Mouse (Mus musculus): ENCODE measurements around the gene Fdxacb1. TPM values are rescaled to one million over a fixed set of nuclear protein-coding genes. Genes with fewer than 3 reads are reported as not detected.

Gene Fdxacb1
- polyA plus RNA-seq, 1 experiment from 2014 or later, result 12.5 TPM

DNA sequence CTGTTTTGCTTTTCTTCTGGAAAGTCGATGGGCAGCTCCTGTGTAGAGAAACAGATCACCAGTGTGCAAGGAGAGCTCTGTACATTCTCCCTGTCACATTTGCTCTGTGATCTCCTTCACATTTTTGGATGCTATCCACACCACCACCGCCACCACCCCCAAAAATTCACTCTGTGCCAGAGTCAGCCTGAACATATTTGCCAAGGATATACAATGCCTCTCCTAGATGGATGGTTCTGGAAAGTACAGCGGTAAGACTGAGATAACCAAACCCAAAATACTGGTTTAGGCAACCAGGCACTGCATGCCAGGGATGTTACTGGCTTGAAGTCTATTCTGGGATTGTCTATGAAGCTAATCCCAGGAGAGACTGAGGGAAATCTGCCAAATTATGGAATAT lies 25.8 kb upstream of the Fdxacb1 start:
- Histone ChIP-seq H3K9ac (replicated peaks; ENCODE audit: low read length) (no peak overlapping the region), H3K4me3 (replicated peaks; ENCODE audit: low read depth, low read length) (no peak overlapping the region), H3K27ac (replicated peaks; ENCODE audit: low read depth, low read length) (no peak overlapping the region), H3K36me3 (ENCODE audit: control insufficient read depth, insufficient read depth, low read length) (no peaks in the 10 kb centered on the region), H3K4me2 (ENCODE audit: low read length) (no peak overlapping the region), H3K4me1 (ENCODE audit: control insufficient read depth, insufficient read depth, low read length) (0 out of 2 replicates have a peak, but pooled peaks cover 13% of the 10 kb centered on the region), H3K9me3 (ENCODE audit: control insufficient read depth, low read length) (no peaks in the 10 kb centered on the region), H3K27me3 (ENCODE audit: control insufficient read depth, insufficient read depth, low read length) (peaks cover 3% of the 10 kb centered on the region; the same call in 1 of the 2 replicates)
- ATAC-seq (ENCODE audit: low FRiP score, low TSS enrichment) (no peak), DNase-seq (no peak)
- WGBS, result 85% methylated on average over 3 of the region's 3 CpGs

DNA sequence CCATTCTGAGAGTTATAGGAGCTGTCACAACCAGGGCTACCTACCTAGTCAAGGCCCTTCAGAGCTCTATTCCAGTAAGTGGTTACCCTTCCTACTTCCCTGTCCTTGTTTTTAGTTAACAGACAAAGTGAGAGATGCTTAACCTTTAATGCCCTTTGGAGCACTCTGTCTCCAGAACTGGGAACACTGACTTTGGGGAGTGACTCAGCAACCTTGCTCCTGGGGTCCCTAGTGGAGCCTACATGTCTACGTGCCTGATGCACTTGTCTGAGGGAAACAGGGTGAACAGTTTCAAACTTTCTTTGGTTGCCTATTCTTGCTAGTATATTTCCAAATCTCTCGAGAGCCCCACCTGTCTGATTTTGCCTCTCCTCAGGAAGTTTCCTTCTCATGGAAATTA lies 25.3 kb upstream of the Fdxacb1 start:
- H3K4me1 ChIP-seq (ENCODE audit: control insufficient read depth, insufficient read depth, low read length), result 0 out of 2 replicates have a peak, but pooled peaks cover 13% of the 10 kb centered on the region
- peaks cover 3% of the 10 kb centered on the region; the same call in 1 of the 2 replicates for H3K27me3 ChIP-seq (ENCODE audit: control insufficient read depth, insufficient read depth, low read length)
- 72% methylated on average over 2 of the region's 2 CpGs for WGBS
- H3K9ac ChIP-seq (replicated peaks; ENCODE audit: low read length), result no peak overlapping the region
- no peak overlapping the region for H3K4me2 ChIP-seq (ENCODE audit: low read length)
- no peak for ATAC-seq (ENCODE audit: low FRiP score, low TSS enrichment)
- no peaks in the 10 kb centered on the region for H3K9me3 ChIP-seq (ENCODE audit: control insufficient read depth, low read length)
- no peak overlapping the region for H3K4me3 ChIP-seq (replicated peaks; ENCODE audit: low read depth, low read length)
- H3K36me3 ChIP-seq (ENCODE audit: control insufficient read depth, insufficient read depth, low read length), result no peaks in the 10 kb centered on the region
- H3K27ac ChIP-seq (replicated peaks; ENCODE audit: low read depth, low read length), result no peak overlapping the region
- no peak for DNase-seq

DNA sequence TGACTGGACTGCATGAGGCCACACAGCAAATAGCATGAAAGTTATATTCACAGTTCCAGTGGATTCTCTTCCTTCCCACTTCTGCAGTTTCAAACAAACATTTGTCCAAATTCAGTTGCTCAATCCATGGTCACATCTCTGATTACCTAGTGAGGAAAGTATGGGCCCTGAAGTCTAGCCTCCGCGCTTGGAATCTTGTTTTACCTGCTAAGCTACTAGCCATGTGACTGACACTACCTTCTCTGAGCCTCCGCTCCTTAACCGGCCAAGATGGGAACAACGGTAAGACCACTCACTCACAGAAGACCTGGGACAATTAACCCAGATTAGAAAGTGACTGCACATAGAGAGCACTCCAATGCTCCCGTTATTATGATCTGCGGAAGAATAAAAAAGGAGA lies 22.2 kb upstream of the Fdxacb1 start:
- Histone ChIP-seq H3K36me3 (ENCODE audit: control insufficient read depth, insufficient read depth, low read length) (no peaks in the 10 kb centered on the region), H3K4me3 (replicated peaks; ENCODE audit: low read depth, low read length) (peak overlapping the region; percentile 30; the same call in 1 of the 2 replicates), H3K4me1 (ENCODE audit: control insufficient read depth, insufficient read depth, low read length) (0 out of 2 replicates have a peak, but pooled peaks cover 8% of the 10 kb centered on the region), H3K27me3 (ENCODE audit: control insufficient read depth, insufficient read depth, low read length) (peaks cover 3% of the 10 kb centered on the region; the same call in 1 of the 2 replicates), H3K9ac (replicated peaks; ENCODE audit: low read length) (0 out of 2 replicates have a peak overlapping the region, but pooled peaks have one; percentile 43), H3K27ac (replicated peaks; ENCODE audit: low read depth, low read length) (no peak overlapping the region), H3K4me2 (ENCODE audit: low read length) (peak overlapping the region; percentile 59), H3K9me3 (ENCODE audit: control insufficient read depth, low read length) (no peaks in the 10 kb centered on the region)
- ATAC-seq (ENCODE audit: low FRiP score, low TSS enrichment) (no peak), DNase-seq (no peak)
- 12% methylated on average over 7 of the region's 7 CpGs for whole genome bisulfite sequencing

DNA sequence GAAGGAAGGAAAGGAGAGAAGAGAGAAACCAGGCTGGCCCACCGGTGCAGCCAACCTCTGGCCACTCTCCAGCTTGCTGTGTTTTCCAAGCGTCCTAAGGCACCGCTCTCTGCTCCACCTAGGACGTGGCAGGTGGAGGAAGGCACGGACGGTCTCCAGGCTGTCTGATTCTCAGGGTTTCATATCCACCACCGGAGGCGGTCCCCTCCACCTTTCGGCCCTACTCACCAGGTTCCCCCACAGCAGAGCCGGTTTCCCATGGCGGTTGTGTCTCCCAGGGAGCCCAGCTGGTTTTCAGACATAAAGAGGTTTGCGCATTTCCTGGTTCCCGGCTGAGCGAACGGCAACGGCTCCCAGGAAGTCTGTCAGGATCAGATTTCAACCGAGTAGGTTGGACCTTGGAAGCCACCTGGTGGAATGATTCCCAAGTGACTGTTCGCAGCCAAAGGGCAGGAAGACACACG lies 21.8 kb upstream of the Fdxacb1 start, which contains the start of gene 2310030G06Rik:
TSS of gene 2310030G06Rik (minus strand) at position 323 of the 464 bp plus-strand sequence.
- H3K36me3 ChIP-seq (ENCODE audit: control insufficient read depth, insufficient read depth, low read length), result no peaks in the 10 kb centered on the region
- no peak for ATAC-seq (ENCODE audit: low FRiP score, low TSS enrichment)
- WGBS, result 1% methylated on average over 19 of the region's 19 CpGs
- 0 out of 2 replicates have a peak, but pooled peaks cover 8% of the 10 kb centered on the region for H3K4me1 ChIP-seq (ENCODE audit: control insufficient read depth, insufficient read depth, low read length)
- peak; percentile 46 for DNase-seq
- H3K9me3 ChIP-seq (ENCODE audit: control insufficient read depth, low read length), result no peaks in the 10 kb centered on the region
- peak within 1 kb of the TSS; percentile 30 for H3K4me3 ChIP-seq (replicated peaks; ENCODE audit: low read depth, low read length)
- peak within 1 kb of the TSS; percentile 59 for H3K4me2 ChIP-seq (ENCODE audit: low read length)
- H3K27me3 ChIP-seq (ENCODE audit: control insufficient read depth, insufficient read depth, low read length), result peaks cover 3% of the 10 kb centered on the region; the same call in 1 of the 2 replicates
- H3K27ac ChIP-seq (replicated peaks; ENCODE audit: low read depth, low read length), result no peak within 1 kb of the TSS
- peak within 1 kb of the TSS; percentile 43 for H3K9ac ChIP-seq (replicated peaks; ENCODE audit: low read length)

DNA sequence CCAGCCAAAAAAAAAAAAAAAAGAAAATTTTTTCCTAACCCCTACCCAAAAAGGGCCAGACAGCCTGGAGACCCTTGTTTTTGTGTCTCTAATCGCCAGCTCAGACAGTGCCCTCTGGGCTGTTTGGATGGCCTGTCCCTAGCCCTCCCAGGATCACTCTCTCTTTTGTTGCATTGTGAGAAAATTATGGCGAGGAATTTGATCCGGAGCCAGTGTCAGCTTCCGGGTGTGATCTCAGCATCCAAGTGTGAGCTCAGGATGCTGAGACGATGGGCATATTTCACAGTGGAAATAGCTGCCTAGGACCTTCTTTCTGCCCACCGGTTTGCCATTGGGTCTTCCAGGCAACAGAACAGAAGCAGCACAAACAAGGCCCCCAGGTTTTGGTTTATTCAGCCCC lies 17.3 kb upstream of the Fdxacb1 start:
- 0 out of 2 replicates have a peak, but pooled peaks cover 8% of the 10 kb centered on the region for H3K4me1 ChIP-seq (ENCODE audit: control insufficient read depth, insufficient read depth, low read length)
- no peak overlapping the region for H3K9ac ChIP-seq (replicated peaks; ENCODE audit: low read length)
- H3K4me2 ChIP-seq (ENCODE audit: low read length), result no peak overlapping the region
- DNase-seq (no peak), ATAC-seq (ENCODE audit: low FRiP score, low TSS enrichment) (no peak)
- H3K27ac ChIP-seq (replicated peaks; ENCODE audit: low read depth, low read length), result no peak overlapping the region
- H3K36me3 ChIP-seq (ENCODE audit: control insufficient read depth, insufficient read depth, low read length), result no peaks in the 10 kb centered on the region
- H3K9me3 ChIP-seq (ENCODE audit: control insufficient read depth, low read length), result no peaks in the 10 kb centered on the region
- H3K27me3 ChIP-seq (ENCODE audit: control insufficient read depth, insufficient read depth, low read length), result no peaks in the 10 kb centered on the region
- WGBS, result 74% methylated on average over 6 of the region's 6 CpGs
- H3K4me3 ChIP-seq (replicated peaks; ENCODE audit: low read depth, low read length), result no peak overlapping the region

DNA sequence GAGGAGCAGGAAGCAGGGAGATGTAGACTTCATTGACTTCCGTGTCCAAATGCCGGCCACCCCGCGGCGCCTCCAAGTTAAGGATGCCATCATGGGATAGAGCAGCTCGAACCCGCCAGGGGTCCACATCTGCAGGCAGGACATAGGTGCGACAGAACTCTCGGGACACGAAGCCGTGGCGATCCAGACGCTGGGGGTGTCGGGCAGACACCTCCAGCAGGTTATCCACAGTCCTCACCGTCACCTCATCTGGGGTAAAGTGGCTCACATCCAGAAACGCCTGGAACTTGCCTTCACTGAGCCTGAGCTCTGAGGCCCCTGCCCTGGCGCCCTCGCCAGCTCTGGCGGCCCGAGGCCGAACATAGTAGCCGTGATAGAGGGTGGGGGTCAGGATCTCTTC lies 16.7 kb upstream of the Fdxacb1 start, which contains the start of gene Cryab:
TSS of gene Cryab (plus strand) at position 3 of the 400 bp plus-strand sequence.
- H3K9me3 ChIP-seq (ENCODE audit: control insufficient read depth, low read length), result no peaks in the 10 kb centered on the region
- no peaks in the 10 kb centered on the region for H3K27me3 ChIP-seq (ENCODE audit: control insufficient read depth, insufficient read depth, low read length)
- H3K4me3 ChIP-seq (replicated peaks; ENCODE audit: low read depth, low read length), result no peak within 1 kb of the TSS
- no peak within 1 kb of the TSS for H3K27ac ChIP-seq (replicated peaks; ENCODE audit: low read depth, low read length)
- DNase-seq (no peak), ATAC-seq (ENCODE audit: low FRiP score, low TSS enrichment) (no peak)
- 0 out of 2 replicates have a peak, but pooled peaks cover 3% of the 10 kb centered on the region for H3K4me1 ChIP-seq (ENCODE audit: control insufficient read depth, insufficient read depth, low read length)
- H3K36me3 ChIP-seq (ENCODE audit: control insufficient read depth, insufficient read depth, low read length), result no peaks in the 10 kb centered on the region
- no peak within 1 kb of the TSS for H3K9ac ChIP-seq (replicated peaks; ENCODE audit: low read length)
- H3K4me2 ChIP-seq (ENCODE audit: low read length), result no peak within 1 kb of the TSS
- 79% methylated on average over 22 of the region's 22 CpGs for WGBS

DNA sequence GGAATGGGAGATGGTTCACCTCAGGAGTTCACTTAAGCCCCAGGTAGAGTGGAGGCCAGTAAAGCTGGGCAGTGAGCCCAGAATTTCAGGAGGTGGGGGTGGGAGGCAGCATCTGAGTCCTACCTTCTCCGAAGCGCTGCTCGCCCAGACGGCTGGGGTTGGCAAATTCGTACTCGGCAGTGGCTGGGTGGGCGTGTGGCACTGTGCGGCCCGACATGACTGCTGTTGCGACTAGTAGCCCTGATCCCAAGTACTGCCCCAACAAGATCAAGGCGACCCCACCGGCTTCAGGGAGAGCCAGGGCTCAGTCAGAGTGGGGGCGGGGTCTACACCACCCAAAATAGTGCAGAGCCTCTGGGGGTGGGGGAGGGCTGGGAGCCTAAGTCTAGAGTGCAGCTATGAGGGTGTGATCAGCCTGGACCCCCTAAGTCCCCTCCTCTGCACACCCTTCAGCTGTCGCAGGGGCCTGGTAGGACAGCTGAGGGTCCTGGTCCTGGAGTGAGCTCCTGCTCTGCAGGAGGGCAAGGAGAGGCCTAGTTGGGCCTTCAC lies 15.9 kb upstream of the Fdxacb1 start, which contains the start of gene Hspb2:
TSS of gene Hspb2 (minus strand) at position 301 of the 549 bp plus-strand sequence.
- H3K4me2 ChIP-seq (ENCODE audit: low read length), result no peak within 1 kb of the TSS
- no peak for DNase-seq
- 78% methylated on average over 14 of the region's 14 CpGs for WGBS
- H3K4me3 ChIP-seq (replicated peaks; ENCODE audit: low read depth, low read length), result no peak within 1 kb of the TSS
- H3K27me3 ChIP-seq (ENCODE audit: control insufficient read depth, insufficient read depth, low read length), result no peaks in the 10 kb centered on the region
- ATAC-seq (ENCODE audit: low FRiP score, low TSS enrichment), result no peak
- no peak within 1 kb of the TSS for H3K9ac ChIP-seq (replicated peaks; ENCODE audit: low read length)
- no peaks in the 10 kb centered on the region for H3K36me3 ChIP-seq (ENCODE audit: control insufficient read depth, insufficient read depth, low read length)
- H3K9me3 ChIP-seq (ENCODE audit: control insufficient read depth, low read length), result no peaks in the 10 kb centered on the region
- no peak within 1 kb of the TSS for H3K27ac ChIP-seq (replicated peaks; ENCODE audit: low read depth, low read length)
- no peaks in the 10 kb centered on the region for H3K4me1 ChIP-seq (ENCODE audit: control insufficient read depth, insufficient read depth, low read length)

DNA sequence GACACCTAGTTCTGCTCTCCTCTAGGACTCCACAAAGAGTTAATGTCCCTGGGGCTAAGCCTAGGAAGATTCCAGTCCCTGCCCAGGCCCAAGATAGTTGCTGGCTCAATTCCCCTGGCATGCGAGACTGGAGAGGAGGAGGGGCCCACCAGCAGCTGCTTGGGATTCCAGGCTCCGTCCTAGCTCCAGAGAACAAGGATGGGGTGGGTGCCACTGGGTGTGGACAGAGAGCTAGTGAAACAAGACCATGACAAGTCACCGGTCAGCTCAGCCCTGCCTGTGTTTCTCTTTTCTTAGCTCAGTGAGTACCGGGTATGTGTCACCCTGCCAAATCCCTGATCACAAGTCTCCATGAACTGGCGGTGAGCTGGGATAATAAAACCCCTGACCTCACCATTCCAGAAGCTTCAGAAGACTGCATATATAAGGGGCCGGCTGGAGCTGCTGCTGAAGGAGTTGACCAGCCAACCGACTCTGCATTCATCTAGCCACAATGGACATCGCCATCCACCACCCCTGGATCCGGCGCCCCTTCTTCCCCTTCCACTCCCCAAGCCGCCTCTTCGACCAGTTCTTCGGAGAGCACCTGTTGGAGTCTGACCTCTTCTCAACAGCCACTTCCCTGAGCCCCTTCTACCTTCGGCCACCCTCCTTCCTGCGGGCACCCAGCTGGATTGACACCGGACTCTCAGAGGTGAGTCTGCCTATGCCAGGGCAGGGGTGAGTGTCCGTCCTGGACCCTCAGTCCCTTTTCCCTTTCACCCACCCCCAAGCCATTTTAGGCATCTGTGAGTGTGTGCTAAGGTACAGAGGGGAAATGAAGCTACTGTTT lies 15.0 kb upstream of the Fdxacb1 start:
- Histone ChIP-seq H3K36me3 (ENCODE audit: control insufficient read depth, insufficient read depth, low read length) (no peaks in the 10 kb centered on the region), H3K4me2 (ENCODE audit: low read length) (no peak overlapping the region), H3K9ac (replicated peaks; ENCODE audit: low read length) (no peak overlapping the region), H3K9me3 (ENCODE audit: control insufficient read depth, low read length) (no peaks in the 10 kb centered on the region), H3K27me3 (ENCODE audit: control insufficient read depth, insufficient read depth, low read length) (no peaks in the 10 kb centered on the region), H3K27ac (replicated peaks; ENCODE audit: low read depth, low read length) (no peak overlapping the region), H3K4me1 (ENCODE audit: control insufficient read depth, insufficient read depth, low read length) (no peaks in the 10 kb centered on the region), H3K4me3 (replicated peaks; ENCODE audit: low read depth, low read length) (no peak overlapping the region)
- DNase-seq (peak; percentile 13), ATAC-seq (ENCODE audit: low FRiP score, low TSS enrichment) (no peak)
- 67% methylated on average over 17 of the region's 17 CpGs for WGBS
